28 mouse cellular contexts compared by ENCODE assay signal in the genomic region with DNA sequence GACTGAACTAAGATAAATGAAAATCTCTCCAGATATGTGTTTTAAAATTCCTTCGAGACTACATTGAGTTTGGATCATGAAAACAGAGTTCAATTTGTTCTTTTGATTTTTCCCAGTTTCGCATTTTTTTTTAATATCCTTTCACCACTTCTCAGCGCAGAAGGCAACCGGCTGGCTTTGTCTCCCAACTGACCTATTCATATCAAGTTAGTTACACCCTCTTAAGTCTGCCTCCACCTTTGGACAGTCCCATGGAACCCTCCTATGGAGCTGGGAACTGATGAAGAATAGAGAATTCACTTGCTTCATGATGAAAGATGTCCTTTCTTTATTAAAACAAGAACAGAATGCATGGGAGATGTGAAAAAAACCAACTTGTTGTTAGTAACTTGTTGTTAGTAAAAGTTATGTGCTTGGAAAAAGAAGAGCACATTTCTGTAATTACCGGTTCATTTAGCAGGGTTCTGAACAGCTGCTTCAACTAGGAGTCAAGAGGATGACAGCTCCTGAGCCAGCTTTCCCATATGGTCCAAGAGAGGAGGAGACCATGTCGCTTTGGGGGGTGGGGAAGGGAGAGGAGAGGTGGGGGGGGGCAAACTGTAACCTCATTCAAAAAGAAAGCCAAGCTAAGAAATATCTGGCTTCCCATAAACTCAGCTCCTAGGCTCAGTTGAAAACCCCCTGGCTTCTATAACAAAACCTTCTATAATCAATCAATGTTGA.
A peak's percentile ranks its signal among the peaks of the same experiment; 100 is the strongest.
DNase-seq lines count a peak whose midpoint lies in the region; ATAC-seq and TF ChIP-seq lines count a peak whose summit lies in the region.
"Had no signal": no experiment of that assay in that cellular context is flagged by ENCODE, and none has a peak within 500 bp of the region (broad histone marks: within the 10 kb centered on the region; RNA-seq: fewer than 3 reads in every experiment).

No protein-coding gene starts in this region.

- no peaks in the 10 kb centered on the region for H3K9me3 ChIP-seq in heart, embryonic 12.5 days (replicated peaks)
- no peaks in the 10 kb centered on the region for H3K9me3 ChIP-seq in hindbrain, embryonic 16.5 days (ENCODE audit: control insufficient read depth, low read length)
- no peaks in the 10 kb centered on the region for H3K9me3 ChIP-seq in hindbrain, embryonic 14.5 days (ENCODE audit: control insufficient read depth, low read length)
- no peaks in the 10 kb centered on the region for H3K9me3 ChIP-seq in midbrain, postnatal 0 days (ENCODE audit: low read length)
- no peaks in the 10 kb centered on the region for H3K9me3 ChIP-seq in midbrain, embryonic 16.5 days (replicated peaks; ENCODE audit: control insufficient read depth, low read length, poor library complexity, severe bottlenecking)
- H3K9me3 ChIP-seq: embryonic facial prominence, embryonic 15.5 days; heart, embryonic 13.5 days; liver, embryonic 15.5 days; lung, embryonic 15.5 days; megakaryocyte, embryonic 14.5 days had no signal

- ATAC-seq in heart, embryonic 12.5 days (ENCODE audit: insufficient number of reproducible peaks, low FRiP score) = no peak
- ATAC-seq in hindbrain, embryonic 16.5 days = peak; percentile 70; the same call in 1 of the 2 replicates
- ATAC-seq in hindbrain, embryonic 14.5 days (ENCODE audit: low FRiP score) = no peak
- no peak for ATAC-seq in midbrain, postnatal 0 days (ENCODE audit: low FRiP score)
- ATAC-seq in midbrain, embryonic 16.5 days = no peak
- ATAC-seq: intestine, embryonic 16.5 days had no signal

- H3K27ac ChIP-seq in heart, embryonic 12.5 days (ENCODE audit: poor library complexity, severe bottlenecking) = no peak overlapping the region
- no peak overlapping the region for H3K27ac ChIP-seq in hindbrain, embryonic 16.5 days (ENCODE audit: low read depth, low read length)
- H3K27ac ChIP-seq in hindbrain, embryonic 14.5 days = no peak overlapping the region
- H3K27ac ChIP-seq in midbrain, postnatal 0 days (ENCODE audit: low read depth, low read length) = no peak overlapping the region
- H3K27ac ChIP-seq in midbrain, embryonic 16.5 days (ENCODE audit: low read length) = no peak overlapping the region
- H3K27ac ChIP-seq: embryonic facial prominence, embryonic 15.5 days; heart, embryonic 13.5 days; liver, embryonic 15.5 days; lung, embryonic 15.5 days had no signal

- 70% methylated on average over 6 of the region's 6 CpGs for WGBS in heart, embryonic 12.5 days
- 50% methylated on average over 6 of the region's 6 CpGs for WGBS in hindbrain, embryonic 16.5 days
- 46% methylated on average over 6 of the region's 6 CpGs for WGBS in hindbrain, embryonic 14.5 days
- 58% methylated on average over 6 of the region's 6 CpGs for WGBS in midbrain, postnatal 0 days
- 70% methylated on average over 6 of the region's 6 CpGs for WGBS in midbrain, embryonic 16.5 days

- no peaks in the 10 kb centered on the region for H3K27me3 ChIP-seq in heart, embryonic 12.5 days (replicated peaks)
- H3K27me3 ChIP-seq in hindbrain, embryonic 16.5 days (replicated peaks; ENCODE audit: control insufficient read depth, insufficient read depth, low read length) = no peaks in the 10 kb centered on the region
- no peaks in the 10 kb centered on the region for H3K27me3 ChIP-seq in hindbrain, embryonic 14.5 days (ENCODE audit: control insufficient read depth, insufficient read depth, low read length)
- no peaks in the 10 kb centered on the region for H3K27me3 ChIP-seq in midbrain, postnatal 0 days (ENCODE audit: insufficient read depth, low read length)
- no peaks in the 10 kb centered on the region for H3K27me3 ChIP-seq in midbrain, embryonic 16.5 days (ENCODE audit: control insufficient read depth, insufficient read depth, low read depth, low read length)
- H3K27me3 ChIP-seq: CH12.LX; embryonic facial prominence, embryonic 15.5 days; heart, embryonic 13.5 days; liver, embryonic 15.5 days; lung, embryonic 15.5 days; megakaryocyte, embryonic 14.5 days; Patski had no signal

- no peaks in the 10 kb centered on the region for H3K36me3 ChIP-seq in heart, embryonic 12.5 days
- H3K36me3 ChIP-seq in hindbrain, embryonic 16.5 days (ENCODE audit: control insufficient read depth, insufficient read depth, low read length) = no peaks in the 10 kb centered on the region
- H3K36me3 ChIP-seq in hindbrain, embryonic 14.5 days (replicated peaks; ENCODE audit: control insufficient read depth, insufficient read depth) = no peaks in the 10 kb centered on the region
- no peaks in the 10 kb centered on the region for H3K36me3 ChIP-seq in midbrain, postnatal 0 days (ENCODE audit: insufficient read depth, low read length)
- no peaks in the 10 kb centered on the region for H3K36me3 ChIP-seq in midbrain, embryonic 16.5 days (ENCODE audit: control insufficient read depth, insufficient read depth, low read length)
- H3K36me3 ChIP-seq: embryonic facial prominence, embryonic 15.5 days; G1E; heart, embryonic 13.5 days; liver, embryonic 15.5 days; lung, embryonic 15.5 days had no signal

- H3K4me3 ChIP-seq in heart, embryonic 12.5 days = no peak overlapping the region
- no peak overlapping the region for H3K4me3 ChIP-seq in hindbrain, embryonic 16.5 days (ENCODE audit: low read length)
- no peak overlapping the region for H3K4me3 ChIP-seq in hindbrain, embryonic 14.5 days (replicated peaks; ENCODE audit: low read length)
- no peak overlapping the region for H3K4me3 ChIP-seq in midbrain, postnatal 0 days (ENCODE audit: low read depth, low read length)
- H3K4me3 ChIP-seq in midbrain, embryonic 16.5 days (ENCODE audit: low read depth, low read length) = no peak overlapping the region
- H3K4me3 ChIP-seq: embryonic facial prominence, embryonic 15.5 days; heart, embryonic 13.5 days; liver, embryonic 15.5 days; lung, embryonic 15.5 days; megakaryocyte, embryonic 14.5 days had no signal

- DNase-seq in heart, adult 8-10 months (ENCODE audit: low spot score) = peak; percentile 38
- no peak for DNase-seq in hindbrain, embryonic 14.5 days (ENCODE audit: low spot score)
- DNase-seq in midbrain, postnatal 0 days (ENCODE audit: low spot score) = peak; percentile 52
- DNase-seq in right cerebral cortex, postnatal 10 days (ENCODE audit: low spot score in 2 of 2) = no peak
- DNase-seq: adrenal gland, postnatal 36 days; B cell, adult 2 months; cerebellum, adult 11 months; cerebellum, postnatal 25 days; embryo, embryonic 11 days; gastrocnemius, postnatal 36 days; kidney, postnatal 36 days; liver; lung, postnatal 36 days; midbrain, embryonic 14.5 days; thymus, adult 18-20 months; thymus, postnatal 36 days had no signal

- H3K4me2 ChIP-seq in heart, embryonic 12.5 days = no peak overlapping the region
- no peak overlapping the region for H3K4me2 ChIP-seq in hindbrain, embryonic 16.5 days (ENCODE audit: low read length)
- H3K4me2 ChIP-seq in hindbrain, embryonic 14.5 days (replicated peaks) = no peak overlapping the region
- no peak overlapping the region for H3K4me2 ChIP-seq in midbrain, postnatal 0 days (ENCODE audit: low read depth, low read length, poor library complexity, severe bottlenecking)
- H3K4me2 ChIP-seq in midbrain, embryonic 16.5 days (ENCODE audit: low read length) = no peak overlapping the region
- H3K4me2 ChIP-seq: embryonic facial prominence, embryonic 15.5 days; heart, embryonic 13.5 days; liver, embryonic 15.5 days; lung, embryonic 15.5 days had no signal

- TF ChIP-seq CTCF in midbrain, postnatal 0 days (IDR thresholded peaks at IDR 0.05) = no peak

- H3K9ac ChIP-seq in heart, embryonic 12.5 days = no peak overlapping the region
- no peak overlapping the region for H3K9ac ChIP-seq in hindbrain, embryonic 16.5 days (ENCODE audit: low read depth, low read length)
- H3K9ac ChIP-seq in hindbrain, embryonic 14.5 days = no peak overlapping the region
- H3K9ac ChIP-seq in midbrain, postnatal 0 days (replicated peaks; ENCODE audit: low read length, poor library complexity, severe bottlenecking) = no peak overlapping the region
- no peak overlapping the region for H3K9ac ChIP-seq in midbrain, embryonic 16.5 days (ENCODE audit: low read depth, low read length)
- H3K9ac ChIP-seq: embryonic facial prominence, embryonic 15.5 days; heart, embryonic 13.5 days; liver, embryonic 15.5 days; lung, embryonic 15.5 days had no signal

- no peaks in the 10 kb centered on the region for H3K4me1 ChIP-seq in heart, embryonic 12.5 days (replicated peaks)
- H3K4me1 ChIP-seq in hindbrain, embryonic 16.5 days (ENCODE audit: control insufficient read depth, insufficient read depth, low read depth, low read length) = no peaks in the 10 kb centered on the region
- 0 out of 2 replicates have a peak, but pooled peaks cover 4% of the 10 kb centered on the region for H3K4me1 ChIP-seq in hindbrain, embryonic 14.5 days (replicated peaks; ENCODE audit: control insufficient read depth, insufficient read depth, low read length)
- no peaks in the 10 kb centered on the region for H3K4me1 ChIP-seq in midbrain, postnatal 0 days (ENCODE audit: insufficient read depth, low read length)
- no peaks in the 10 kb centered on the region for H3K4me1 ChIP-seq in midbrain, embryonic 16.5 days (ENCODE audit: control insufficient read depth, insufficient read depth, low read length)
- H3K4me1 ChIP-seq: embryonic facial prominence, embryonic 15.5 days; liver, embryonic 15.5 days; megakaryocyte, embryonic 14.5 days had no signal

Comparison
In these comparisons a context has a peak if more than half of its experiments do, and no peak if none do; other contexts are left out.
1. DNase-seq: peak in heart, adult 8-10 months (single experiment) and midbrain, postnatal 0 days (single experiment); none in hindbrain, embryonic 14.5 days (single experiment) and right cerebral cortex, postnatal 10 days (0 of 2).